ENCODE assay signal across 13 mouse cellular contexts in genomic region chr16:91416938-91417337, GRCm38 (mm10). TPM values are rescaled to one million over a fixed set of nuclear protein-coding genes. Genes with fewer than 3 reads are reported as not detected.
A peak's percentile ranks its signal among the peaks of the same experiment; 100 is the strongest.
DNase-seq lines count a peak whose midpoint lies in the region; ATAC-seq lines count a peak whose summit lies in the region.
"Had no signal": no experiment of that assay in that cellular context is flagged by ENCODE, and none has a peak within 500 bp of the region (broad histone marks: within the 10 kb centered on the region; RNA-seq: fewer than 3 reads in every experiment).

No protein-coding gene starts in this region.

- intact Hi-C loops in heart, postnatal 25 days (cut with DNase I), result no loop called here
- intact Hi-C loops in heart, postnatal 10 days (cut with DNase I), result no loop called here

- DNase-seq in heart, adult 18-20 months, result peak; percentile 74 to 84
- DNase-seq in heart, postnatal 25 days (ENCODE audit: low spot score), result no peak
- peak; percentile 70 to 83 for DNase-seq in heart, postnatal 10 days
- DNase-seq in urinary bladder, postnatal 14 days (ENCODE audit: low spot score), result no peak
- no peak for DNase-seq in urinary bladder, postnatal 25 days (ENCODE audit: low spot score)
- no peak for DNase-seq in layer of hippocampus, postnatal 10 days (ENCODE audit: low spot score in 2 of 2)
- DNase-seq: kidney, adult 18-20 months; layer of hippocampus, postnatal 36 days had no signal

- ATAC-seq in common myeloid progenitor, adult 5-6 weeks (replicated peaks; ENCODE audit: low read depth, poor library complexity, severe bottlenecking), result peak; percentile 43; the same call in 1 of the 2 replicates
- ATAC-seq in neutrophil, adult 5-6 weeks (ENCODE audit: extremely low read depth, insufficient number of reproducible peaks, low FRiP score, poor library complexity, severe bottlenecking), result peak; percentile 89
- ATAC-seq: CD4-positive, CD25-positive, alpha-beta regulatory T cell, adult 4 months; forebrain, embryonic 14.5 days; midbrain, embryonic 15.5 days had no signal

RNA-seq across cellular contexts. Expression of gene Il10rb, which starts 11.0 kb away (rescaled TPM):
- total RNA-seq in heart, adult 18-20 months (2021), result 100 to 1,000 TPM; 115 to 133 TPM
- 100 to 1,000 TPM in 1 of 2 experiments, 10 to 100 TPM in 1; 97.5 to 105 TPM for total RNA-seq in heart, postnatal 25 days (2021)
- 34.8 and 53.2 TPM in 2 replicates for total RNA-seq in common myeloid progenitor, adult 5-6 weeks (2017)
- total RNA-seq in heart, postnatal 10 days (2021), result 100 to 1,000 TPM in 1 of 2 experiments, 10 to 100 TPM in 1; 82.7 to 101 TPM
- total RNA-seq in neutrophil, adult 5-6 weeks (2017), result 144 and 156 TPM in 2 replicates
- 1 to 10 TPM; 7.4 to 8.6 TPM for total RNA-seq in layer of hippocampus, postnatal 10 days (2021)

RNA-seq across cellular contexts. Expression of gene Gm21970, which starts 25.4 kb away (rescaled TPM):
- total RNA-seq in heart, adult 18-20 months (2021), result not detected
- total RNA-seq in heart, postnatal 25 days (2021), result not detected
- not detected in 2 replicates for total RNA-seq in common myeloid progenitor, adult 5-6 weeks (2017)
- total RNA-seq in heart, postnatal 10 days (2021), result not detected
- total RNA-seq in neutrophil, adult 5-6 weeks (2017), result 2.6 TPM in 1 of 2 replicates, not detected in the other
- total RNA-seq in layer of hippocampus, postnatal 10 days (2021), result 1 to 10 TPM in 1 of 2 experiments, not detected in 1; 1.1 TPM
- total RNA-seq: layer of hippocampus, postnatal 36 days had no signal

RNA-seq across cellular contexts. Expression of gene Ifnar2, which starts 44.4 kb away (rescaled TPM):
- total RNA-seq in heart, adult 18-20 months (2021), result 10 to 100 TPM; 29.3 to 37.3 TPM
- total RNA-seq in heart, postnatal 25 days (2021), result 10 to 100 TPM; 34.5 to 37.6 TPM
- 88.3 and 115 TPM in 2 replicates for total RNA-seq in common myeloid progenitor, adult 5-6 weeks (2017)
- 10 to 100 TPM; 39.1 to 42.0 TPM for total RNA-seq in heart, postnatal 10 days (2021)
- 93.4 and 107 TPM in 2 replicates for total RNA-seq in neutrophil, adult 5-6 weeks (2017)
- total RNA-seq in layer of hippocampus, postnatal 10 days (2021), result 10 to 100 TPM; 23.7 to 24.4 TPM

Comparison
In these comparisons a context has a peak if more than half of its experiments do, and no peak if none do; other contexts are left out.
1. DNase-seq: peak in heart, adult 18-20 months (2 of 2) and heart, postnatal 10 days (2 of 2); none in heart, postnatal 25 days (single experiment), urinary bladder, postnatal 14 days (single experiment), urinary bladder, postnatal 25 days (single experiment) and layer of hippocampus, postnatal 10 days (0 of 2).